Mouse (Mus musculus): ENCODE results near the gene Rnaset2b. TPM values are rescaled to one million over a fixed set of nuclear protein-coding genes. Genes with fewer than 3 reads are reported as not detected.
"Not testable (repeated sequence)": the region's sequence is repeated elsewhere in the genome, so short reads cannot be mapped to it uniquely, and the experiment has no call there.

Gene Rnaset2b
- total RNA-seq, 2 experiments from 2014 or later, result 190 to 205 TPM

DNA sequence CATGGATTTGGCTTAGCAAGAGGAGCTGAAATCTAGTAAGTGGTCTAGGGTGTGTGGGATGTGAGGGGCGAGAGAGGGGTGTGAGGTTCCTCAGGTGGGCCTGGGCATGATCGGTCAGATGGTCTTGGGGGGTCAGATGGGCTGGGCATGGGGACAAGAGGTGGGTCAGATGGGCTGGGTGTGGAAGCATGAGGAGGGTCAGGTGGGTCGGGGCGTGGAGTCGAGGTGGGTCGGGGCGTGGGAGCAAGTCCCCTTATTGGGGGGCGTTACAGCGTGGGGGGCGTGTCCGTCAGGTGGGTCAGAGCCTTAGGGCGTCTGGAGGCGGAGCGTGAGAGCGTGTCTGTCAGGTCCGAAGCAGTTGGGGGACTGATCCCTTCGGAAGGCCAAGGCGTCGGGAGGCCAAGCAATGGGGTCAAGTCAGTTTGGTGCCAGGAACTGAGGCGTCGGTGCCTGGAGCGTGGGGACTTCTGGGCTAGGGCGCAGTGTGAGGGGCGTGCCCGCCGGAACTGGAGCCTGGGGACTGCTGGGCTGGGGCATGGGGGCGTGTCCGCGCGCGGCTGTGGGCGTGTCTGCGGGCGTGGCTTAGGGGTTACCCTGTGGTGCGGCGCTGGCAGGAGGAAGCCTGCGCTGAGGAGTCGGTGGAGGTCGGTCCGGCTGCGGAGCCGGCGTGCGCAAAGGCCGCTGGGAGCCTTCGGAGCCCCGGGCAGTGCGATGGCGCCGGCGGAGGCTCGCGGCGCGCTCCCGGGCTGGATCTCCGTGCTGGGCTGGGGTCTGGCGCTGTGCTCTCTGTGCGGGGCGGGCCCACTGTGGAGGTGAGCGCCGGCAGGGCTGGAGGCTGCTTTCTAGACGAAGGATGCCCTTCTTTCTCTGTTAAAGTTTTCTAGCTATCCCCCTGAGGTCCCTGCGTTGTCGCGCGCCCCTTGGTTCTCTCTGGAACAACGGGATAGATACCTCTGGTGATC is 8.1 kb downstream of the Rnaset2b start, which contains the start of gene Gm49721:
Gene Gm49721 (plus strand): TSS at position 618 of the 962 bp plus-strand sequence.
- peak; percentile 93 for ATAC-seq (replicated peaks; ENCODE audit: low FRiP score, poor library complexity, severe bottlenecking)

DNA sequence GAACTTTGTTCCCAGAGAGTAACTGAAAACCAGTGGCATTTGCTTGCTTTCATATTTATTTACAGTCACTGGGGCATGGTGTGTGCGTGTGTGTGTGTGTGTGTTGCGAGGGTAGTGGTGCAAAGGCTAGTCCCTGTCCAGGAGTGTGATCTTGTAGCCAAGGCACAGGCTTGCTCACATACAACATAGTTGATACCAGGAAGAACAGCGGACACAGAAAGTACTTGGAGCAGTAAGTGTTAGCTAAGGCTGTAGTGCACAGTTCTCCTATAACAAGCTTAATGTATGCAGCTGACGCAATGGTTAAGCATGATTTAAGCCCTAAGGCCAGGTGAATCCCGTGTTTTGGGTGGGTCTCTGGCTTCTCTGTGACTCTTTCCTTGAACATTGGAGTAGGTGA is 8.9 kb downstream of the Rnaset2b start:
- ATAC-seq (replicated peaks; ENCODE audit: low FRiP score, poor library complexity, severe bottlenecking), result 0 out of 2 replicates have a peak, but pooled peaks have one; percentile 7

DNA sequence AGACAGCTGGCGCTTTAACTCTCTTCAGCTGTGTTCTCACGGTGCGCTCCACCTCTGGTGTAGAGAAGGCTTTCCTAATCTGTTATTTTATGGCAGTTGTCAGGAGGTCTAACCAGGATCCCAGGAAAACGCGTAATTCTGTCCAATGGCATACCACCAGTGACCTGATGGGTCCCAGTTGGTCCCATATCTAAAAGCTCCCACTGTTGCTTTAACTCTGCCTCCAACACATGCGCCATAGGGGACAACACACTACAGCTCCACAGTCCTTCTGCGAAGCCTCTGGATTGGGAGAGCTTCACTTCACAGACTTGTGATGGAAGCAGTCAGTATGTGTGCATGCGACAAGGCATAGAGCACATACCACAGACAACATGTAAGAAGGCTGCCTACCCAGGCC is 9.7 kb downstream of the Rnaset2b start:
- not testable (repeated sequence) for ATAC-seq (replicated peaks; ENCODE audit: low FRiP score, poor library complexity, severe bottlenecking)

DNA sequence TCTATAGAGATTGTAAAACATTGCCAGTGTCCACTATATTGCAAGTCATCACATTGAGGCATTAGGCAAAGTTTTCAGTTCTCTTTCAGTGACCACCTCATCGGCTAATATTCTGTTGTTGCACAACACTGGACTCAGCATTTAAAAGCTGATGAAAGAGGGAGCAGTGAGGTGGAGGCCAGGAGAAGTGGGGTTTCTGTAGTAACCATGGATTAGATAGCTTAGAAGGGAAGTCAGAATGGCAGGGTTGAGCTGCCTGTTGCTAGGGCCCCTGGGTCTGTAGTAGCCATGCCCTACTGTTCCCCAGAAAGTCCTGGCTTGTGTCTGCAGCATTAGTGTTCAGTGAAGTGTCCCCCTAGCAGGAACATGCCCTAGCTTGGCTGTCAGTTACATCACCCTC is 15.7 kb downstream of the Rnaset2b start:
- not testable (repeated sequence) for ATAC-seq (replicated peaks; ENCODE audit: low FRiP score, poor library complexity, severe bottlenecking)

DNA sequence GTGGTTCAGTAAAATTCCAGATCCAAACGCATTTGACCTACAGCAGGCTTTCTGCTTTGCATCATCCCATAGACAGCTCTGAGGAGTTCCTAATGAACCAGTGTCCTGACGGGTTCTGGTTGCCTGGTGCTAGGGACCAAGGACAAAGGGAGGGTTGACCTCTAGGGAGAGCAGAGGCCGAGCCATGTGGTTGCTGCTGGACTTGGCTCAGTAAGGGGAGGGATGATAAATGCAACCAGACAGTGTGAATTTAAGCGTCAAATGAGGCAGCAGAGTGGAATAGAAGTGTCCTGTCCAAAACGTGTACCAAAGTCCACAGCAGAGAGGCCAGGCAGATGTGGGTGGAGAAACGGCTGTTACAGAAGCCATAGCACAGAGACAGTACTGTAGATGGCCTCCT is 25.1 kb downstream of the Rnaset2b start:
- ATAC-seq (replicated peaks; ENCODE audit: low FRiP score, poor library complexity, severe bottlenecking), result not testable (repeated sequence)

DNA sequence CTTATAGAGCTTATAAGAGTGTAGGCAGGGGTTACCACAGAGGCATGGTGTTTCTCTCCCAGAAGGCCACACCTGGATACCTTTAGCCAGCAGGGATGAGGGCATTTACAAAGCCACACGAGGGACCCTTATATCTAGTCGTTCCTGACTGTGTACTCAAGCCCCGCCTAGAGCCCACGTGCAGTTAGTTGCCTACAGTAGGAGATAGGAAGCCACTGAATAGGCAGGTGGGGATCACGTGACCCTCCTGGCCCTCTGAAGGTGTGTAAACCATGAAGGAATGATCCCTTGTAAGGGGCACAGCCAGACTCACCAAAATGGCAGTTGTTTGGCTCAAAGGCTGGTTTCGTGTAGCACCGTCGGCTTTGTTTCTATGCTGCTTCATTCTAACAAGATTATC is 26.4 kb downstream of the Rnaset2b start:
- not testable (repeated sequence) for ATAC-seq (replicated peaks; ENCODE audit: low FRiP score, poor library complexity, severe bottlenecking)

DNA sequence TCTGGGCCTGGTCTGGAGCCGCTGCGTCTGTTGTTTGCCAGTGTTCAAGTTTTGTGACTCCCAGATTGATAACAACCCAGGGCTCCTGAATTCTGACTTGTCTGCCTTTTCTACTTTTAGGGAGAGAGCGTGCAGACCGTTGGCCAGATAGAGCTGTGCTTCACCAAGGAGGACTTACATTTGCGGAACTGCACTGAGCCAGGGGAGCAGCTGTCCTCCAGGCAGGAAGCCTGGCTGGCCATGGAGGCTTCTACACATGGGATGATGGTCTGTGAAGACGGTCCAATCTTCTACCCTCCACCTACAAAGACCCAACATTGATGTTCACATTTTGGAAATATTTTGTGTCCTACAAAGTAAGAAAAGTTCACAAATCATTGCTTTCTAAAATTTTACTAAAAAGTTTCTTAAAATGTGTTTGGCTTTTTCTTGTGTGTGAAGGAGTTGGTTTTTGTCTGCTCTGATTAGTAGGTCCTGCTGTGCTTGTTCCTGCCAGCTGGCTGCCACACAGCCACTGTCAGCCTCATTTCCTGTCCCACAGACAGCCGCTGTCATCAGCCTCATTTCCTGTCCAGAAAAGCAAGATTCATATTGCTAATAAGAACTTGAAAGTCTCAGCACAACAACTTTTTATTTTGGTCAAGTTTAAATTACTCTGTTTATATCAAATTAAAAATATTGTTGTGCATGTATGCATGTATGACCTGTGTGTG is 27.5 kb downstream of the Rnaset2b start:
- ATAC-seq (replicated peaks; ENCODE audit: low FRiP score, poor library complexity, severe bottlenecking), result not testable (repeated sequence)

DNA sequence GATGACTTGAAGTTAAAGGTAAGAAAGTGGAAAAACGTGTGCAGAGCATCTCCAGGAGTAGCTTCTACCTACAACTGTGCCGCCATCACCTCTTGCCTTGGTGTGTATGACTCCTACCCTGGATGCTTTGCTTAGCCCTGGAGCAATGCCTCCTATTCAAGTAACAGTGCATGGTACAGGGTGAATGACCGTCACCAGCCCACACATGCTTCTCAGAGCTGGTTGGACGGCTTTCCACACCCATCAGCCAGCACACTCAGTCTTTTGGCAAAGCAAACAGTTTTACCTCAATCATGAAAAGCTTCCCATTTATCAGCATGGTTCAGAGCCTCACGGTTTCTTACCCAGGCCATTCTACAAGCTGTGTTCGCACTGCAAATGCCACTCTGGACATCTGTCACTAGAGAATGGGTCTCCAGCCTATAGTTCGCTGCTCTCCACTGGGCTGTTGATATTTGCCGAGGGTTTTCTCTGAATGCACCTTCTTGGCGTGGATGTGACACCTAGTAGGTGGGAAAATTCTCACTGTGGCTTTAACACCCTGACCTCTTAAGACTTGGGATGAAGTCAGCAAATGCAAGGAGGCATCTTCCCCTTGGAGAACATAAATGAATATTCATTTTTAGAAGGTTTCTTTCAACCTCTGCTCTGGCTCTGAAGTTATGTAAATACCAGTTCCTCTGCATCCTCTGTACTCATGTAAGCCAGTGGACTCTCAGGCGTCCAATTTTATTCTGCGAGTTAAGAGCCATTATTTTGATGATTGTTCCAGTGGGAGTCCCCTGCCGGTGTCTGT is 31.6 kb downstream of the Rnaset2b start:
- not testable (repeated sequence) for ATAC-seq (replicated peaks; ENCODE audit: low FRiP score, poor library complexity, severe bottlenecking)

DNA sequence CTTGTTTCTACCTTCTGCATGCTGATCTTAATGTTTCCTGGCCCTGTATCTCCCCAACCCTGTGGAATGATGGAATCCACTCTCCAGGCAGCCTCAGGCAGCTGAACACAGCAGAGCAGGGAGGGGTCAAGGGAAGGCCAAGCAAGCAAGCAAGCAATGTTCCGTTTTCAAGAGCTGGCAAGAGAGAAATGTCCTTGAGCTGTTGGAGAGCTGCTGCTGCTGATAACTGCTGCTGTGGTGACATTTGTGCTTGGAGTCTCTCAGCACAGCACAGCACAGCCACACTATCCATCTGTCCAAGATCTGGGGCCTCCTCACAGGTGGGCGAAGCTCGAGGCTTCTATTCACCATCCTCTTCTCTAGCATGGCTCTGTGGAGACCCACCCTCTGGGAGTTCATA is 33.0 kb downstream of the Rnaset2b start:
- ATAC-seq (replicated peaks; ENCODE audit: low FRiP score, poor library complexity, severe bottlenecking), result not testable (repeated sequence)

DNA sequence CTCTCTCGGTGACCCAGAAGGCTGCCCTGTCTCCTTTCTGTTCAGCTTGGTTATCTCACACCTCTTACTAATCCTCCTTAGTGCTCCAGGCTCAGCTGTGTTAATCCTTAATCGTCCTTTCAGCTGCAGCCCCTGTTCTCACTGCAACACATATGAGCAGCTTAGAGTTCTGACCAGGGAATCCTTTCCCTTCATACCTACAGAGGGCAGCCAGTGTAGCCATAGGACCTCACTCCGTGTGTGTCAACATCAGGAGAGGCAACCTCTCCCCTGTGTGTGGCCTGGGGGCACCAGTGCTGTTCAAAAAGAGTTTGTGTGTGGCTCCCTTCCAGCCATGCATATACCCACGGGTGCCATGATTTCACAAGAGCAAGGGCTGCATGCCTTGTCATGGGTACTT is 35.2 kb downstream of the Rnaset2b start:
- ATAC-seq (replicated peaks; ENCODE audit: low FRiP score, poor library complexity, severe bottlenecking), result not testable (repeated sequence)

DNA sequence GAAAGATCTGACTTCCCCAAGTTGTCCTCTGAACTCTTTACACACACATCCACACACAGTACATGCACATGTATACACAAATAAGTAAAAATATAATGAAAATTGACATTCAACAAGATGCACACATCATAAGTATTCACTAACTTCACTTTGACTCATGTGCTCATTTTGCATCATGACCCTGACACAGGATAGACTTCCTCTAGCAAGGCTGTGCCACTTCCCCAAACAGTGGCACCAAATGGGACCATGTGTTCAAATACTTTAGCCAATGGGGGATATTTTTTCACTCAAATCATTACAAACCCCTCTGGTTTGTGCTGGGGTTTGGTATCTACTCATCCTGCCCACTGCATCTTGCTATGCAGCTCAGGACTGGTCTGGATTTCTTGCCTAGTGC is 38.5 kb downstream of the Rnaset2b start:
- not testable (repeated sequence) for ATAC-seq (replicated peaks; ENCODE audit: low FRiP score, poor library complexity, severe bottlenecking)

DNA sequence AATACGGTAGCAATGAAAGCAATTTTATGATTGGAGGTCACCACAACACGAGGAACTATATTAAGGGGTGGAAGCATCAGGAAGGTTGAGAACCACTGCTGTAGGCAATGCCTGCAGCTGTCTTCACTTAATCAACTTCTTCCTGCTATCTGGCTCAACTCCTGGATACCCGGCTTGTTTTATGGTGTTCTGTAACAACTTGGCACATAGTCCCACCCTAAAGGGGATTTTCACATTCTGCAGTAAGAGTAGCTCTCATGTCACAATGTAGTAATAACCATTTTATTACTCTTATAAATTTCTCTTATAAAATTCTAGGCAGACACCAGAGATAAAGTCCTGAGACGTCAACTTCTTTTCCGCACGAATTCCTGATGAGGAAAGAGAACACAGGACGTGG is 39.0 kb downstream of the Rnaset2b start:
- not testable (repeated sequence) for ATAC-seq (replicated peaks; ENCODE audit: low FRiP score, poor library complexity, severe bottlenecking)

DNA sequence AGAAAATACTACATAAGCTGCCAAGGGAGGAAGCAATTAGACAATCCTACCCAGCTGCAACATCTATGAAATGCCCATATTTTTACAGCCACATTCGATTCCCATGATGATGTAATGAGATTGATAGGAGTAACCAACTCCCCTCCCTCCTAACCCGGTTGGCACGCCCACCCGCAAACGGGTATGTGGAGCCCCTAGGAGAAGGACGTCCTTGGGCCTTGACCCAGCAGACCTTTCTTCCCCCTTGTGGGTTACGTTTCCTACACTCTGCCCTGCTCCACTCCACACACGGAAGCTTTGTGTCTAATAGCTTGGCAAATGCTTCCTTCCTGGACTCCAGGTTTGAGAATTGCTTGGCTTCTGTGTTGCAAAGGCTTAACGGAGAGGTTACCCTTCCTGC is 39.5 kb downstream of the Rnaset2b start:
- not testable (repeated sequence) for ATAC-seq (replicated peaks; ENCODE audit: low FRiP score, poor library complexity, severe bottlenecking)

DNA sequence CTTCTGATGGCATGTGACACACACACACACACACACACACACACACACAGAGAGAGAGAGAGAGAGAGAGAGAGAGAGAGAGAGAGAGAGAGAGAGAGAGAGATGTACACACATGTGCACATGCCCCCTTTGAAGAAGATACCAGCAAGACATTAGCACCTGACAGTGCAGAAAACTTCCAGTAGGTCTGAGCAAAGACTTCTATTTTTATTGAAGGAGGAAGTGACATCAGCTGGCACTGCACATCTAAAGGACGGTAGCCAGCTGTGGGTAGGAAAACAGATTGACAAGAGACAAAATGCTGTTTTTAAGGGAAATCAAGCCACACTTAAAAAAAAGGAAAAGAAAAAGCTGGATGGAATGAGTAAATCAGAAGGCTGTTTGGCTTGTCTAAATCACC is 43.8 kb downstream of the Rnaset2b start:
- ATAC-seq (replicated peaks; ENCODE audit: low FRiP score, poor library complexity, severe bottlenecking), result not testable (repeated sequence)

DNA sequence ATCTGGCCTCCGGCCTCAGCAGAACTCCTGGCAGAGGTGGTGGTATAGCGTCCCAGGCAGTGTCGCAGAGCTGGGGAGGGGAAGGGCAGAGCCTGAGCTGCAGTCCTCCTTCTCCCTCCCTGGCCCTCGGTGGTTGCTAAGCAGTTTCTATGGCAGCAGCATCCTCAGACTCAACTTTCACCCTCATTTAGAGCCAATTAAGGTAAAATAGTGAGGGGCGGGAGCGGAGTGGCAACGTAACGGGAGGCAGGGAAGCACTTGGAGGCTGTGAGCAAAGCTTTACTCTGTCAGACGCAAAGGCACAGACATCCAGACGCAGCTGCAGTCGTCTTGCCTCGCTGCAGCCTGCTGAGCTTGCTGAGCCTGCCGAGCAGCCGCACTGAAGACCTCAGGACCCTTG is 54.8 kb downstream of the Rnaset2b start, which contains the start of gene Gm1604a:
Gene Gm1604a (plus strand): TSS at position 312 of the 400 bp plus-strand sequence.
- not testable (repeated sequence) for ATAC-seq (replicated peaks; ENCODE audit: low FRiP score, poor library complexity, severe bottlenecking)

DNA sequence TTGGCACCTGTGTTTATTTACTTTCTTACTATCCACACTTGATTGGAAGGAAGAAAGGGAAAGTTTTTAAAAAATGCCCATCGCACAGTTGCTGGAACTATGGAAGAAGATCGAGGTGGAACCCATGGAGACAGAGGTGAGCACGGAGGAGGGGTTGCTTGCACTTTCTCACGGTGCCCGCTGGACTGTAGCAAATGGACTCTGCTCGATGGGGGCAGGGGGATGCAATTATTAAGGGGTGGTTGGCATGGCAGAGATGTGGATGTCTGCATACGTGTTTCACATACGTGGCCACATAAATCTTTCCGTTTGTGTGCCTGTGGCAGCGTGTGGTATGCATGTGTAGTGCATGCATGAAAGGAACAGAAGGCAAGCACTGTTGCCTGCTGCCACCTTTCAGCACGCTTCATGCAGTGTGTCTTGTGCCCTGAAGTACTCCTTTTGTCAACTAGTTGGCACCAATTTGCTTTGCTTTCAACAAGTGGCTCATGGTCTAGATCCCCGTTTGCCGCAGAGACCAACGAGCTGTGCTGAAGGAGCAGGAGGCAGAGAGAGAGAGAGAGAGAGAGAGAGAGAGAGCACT is 55.4 kb downstream of the Rnaset2b start:
- ATAC-seq (replicated peaks; ENCODE audit: low FRiP score, poor library complexity, severe bottlenecking), result not testable (repeated sequence)

DNA sequence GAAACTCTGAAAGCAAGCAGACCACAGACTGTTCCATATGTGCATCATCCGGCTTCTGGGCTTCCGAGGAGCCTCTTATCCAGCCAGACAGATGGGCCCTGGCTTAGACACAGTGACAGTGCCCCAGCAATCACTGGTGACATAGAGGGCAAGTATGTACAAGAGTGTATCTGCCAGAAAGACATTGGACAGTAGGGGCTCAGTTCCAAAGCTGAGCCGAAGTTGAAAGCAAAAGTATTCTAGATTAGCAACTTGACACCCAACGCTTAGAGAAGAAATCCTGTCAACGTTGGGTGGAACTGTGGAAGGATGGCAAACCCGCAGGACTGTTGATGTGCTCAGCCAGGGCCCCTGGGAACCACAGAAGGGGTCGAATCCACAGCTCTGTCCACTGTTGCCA is 59.8 kb downstream of the Rnaset2b start:
- not testable (repeated sequence) for ATAC-seq (replicated peaks; ENCODE audit: low FRiP score, poor library complexity, severe bottlenecking)

DNA sequence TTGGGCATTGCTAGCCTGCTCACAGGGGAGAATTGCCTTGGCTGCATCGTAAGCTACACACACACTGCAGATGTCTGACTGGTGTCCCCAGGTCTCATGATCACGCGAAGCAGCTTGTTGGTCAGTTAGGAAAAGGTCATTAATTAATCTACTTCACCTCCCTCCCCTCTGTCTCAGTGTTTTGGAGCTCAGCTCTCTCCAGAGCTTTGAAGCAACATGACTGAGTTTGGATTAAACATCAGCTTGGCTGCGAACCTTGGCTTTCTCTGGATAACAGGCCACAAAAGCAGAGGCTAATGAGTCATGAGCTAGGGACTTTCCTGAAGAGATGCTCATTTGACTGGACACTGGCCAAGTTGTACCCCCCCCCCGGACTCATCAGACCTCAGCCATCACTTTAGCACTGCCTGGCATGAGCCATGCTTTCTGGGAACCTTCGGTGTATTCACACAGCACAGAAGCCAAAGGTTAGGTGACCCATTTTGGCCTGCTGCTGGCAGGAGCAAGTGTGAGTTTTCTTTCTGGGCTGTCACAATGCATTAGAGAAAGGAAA is 60.3 kb downstream of the Rnaset2b start:
- ATAC-seq (replicated peaks; ENCODE audit: low FRiP score, poor library complexity, severe bottlenecking), result not testable (repeated sequence)

Data from erythroblast, adult 5-6 weeks (primary cell).